Mouse (Mus musculus): Measurements from ENCODE around the gene Gm39653. TPM values are rescaled to one million over a fixed set of nuclear protein-coding genes. Genes with fewer than 3 reads are reported as not detected.
"Not testable (repeated sequence)": the region's sequence is repeated elsewhere in the genome, so short reads cannot be mapped to it uniquely, and the experiment has no call there.

Gene Gm39653
- not detected in 2 replicates for total RNA-seq (2017)

DNA sequence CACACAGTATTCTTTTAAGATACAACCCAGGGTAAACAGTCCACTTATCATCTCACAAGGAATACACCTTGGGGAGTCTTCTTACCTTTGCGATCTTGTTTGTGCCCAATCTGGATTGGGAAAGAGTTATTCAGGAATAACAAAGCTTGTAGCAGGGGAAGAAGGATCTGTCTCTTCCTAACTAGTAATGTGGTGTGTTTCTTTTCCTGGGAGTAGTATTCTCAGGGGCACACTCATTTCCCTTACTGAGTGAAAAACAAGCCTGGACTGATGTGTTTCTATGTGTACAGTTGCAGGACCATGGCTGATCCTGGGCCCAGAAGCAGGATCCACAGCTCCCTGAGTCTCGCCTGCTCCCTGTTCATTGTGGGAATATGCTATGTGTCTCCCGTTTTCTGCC, at the start of gene Gm39653:
Gene Gm39653, plus strand, starts transcription at position 301 of the 400 bp plus-strand sequence.
- ATAC-seq (replicated peaks; ENCODE audit: low read depth, poor library complexity, severe bottlenecking): no peak

DNA sequence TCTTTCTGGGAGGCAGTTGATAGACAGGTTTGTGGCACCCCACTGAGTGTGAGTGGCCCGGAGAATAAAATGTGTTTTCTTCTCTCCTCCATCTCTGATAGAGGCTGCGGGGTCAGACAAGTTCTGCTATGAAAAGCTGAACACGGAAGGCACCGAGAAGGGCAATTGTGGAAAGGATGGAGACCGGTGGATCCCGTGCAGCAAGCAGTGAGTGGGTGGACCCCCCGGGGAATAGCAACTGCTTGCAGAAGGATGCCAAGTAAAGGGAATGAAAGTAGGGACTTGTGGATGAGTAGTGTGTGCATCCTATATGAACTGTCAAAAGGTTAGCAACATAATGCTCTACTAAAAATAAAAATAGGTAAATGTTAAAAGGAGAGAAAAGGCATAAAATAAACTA, 49.3 kb upstream of the Gm39653 start:
- no peak for ATAC-seq (replicated peaks; ENCODE audit: low read depth, poor library complexity, severe bottlenecking)

DNA sequence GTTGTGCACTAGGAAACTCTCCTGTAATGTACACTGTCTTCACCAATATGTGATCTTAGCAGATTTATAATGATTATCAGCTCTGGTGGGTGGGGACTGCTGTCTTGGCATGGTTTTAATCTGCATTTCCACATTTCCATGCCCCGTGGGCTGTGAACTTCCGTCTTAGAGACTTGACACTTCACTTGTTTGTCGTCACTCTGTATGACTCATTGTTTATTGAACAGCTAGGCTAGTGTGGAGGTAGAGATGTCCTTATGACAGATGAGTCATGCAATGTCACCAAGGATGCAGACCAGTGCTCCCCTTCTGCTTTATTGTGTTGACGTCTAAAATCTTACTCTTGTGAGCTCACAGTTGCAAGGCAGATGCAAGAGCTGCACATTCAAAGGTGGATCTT, 48.7 kb upstream of the Gm39653 start:
- ATAC-seq (replicated peaks; ENCODE audit: low read depth, poor library complexity, severe bottlenecking): no peak

GRCm38 (mm10) chr1:63572229-63572628, 43.5 kb upstream of the Gm39653 start:
- no peak for ATAC-seq (replicated peaks; ENCODE audit: low read depth, poor library complexity, severe bottlenecking)

DNA sequence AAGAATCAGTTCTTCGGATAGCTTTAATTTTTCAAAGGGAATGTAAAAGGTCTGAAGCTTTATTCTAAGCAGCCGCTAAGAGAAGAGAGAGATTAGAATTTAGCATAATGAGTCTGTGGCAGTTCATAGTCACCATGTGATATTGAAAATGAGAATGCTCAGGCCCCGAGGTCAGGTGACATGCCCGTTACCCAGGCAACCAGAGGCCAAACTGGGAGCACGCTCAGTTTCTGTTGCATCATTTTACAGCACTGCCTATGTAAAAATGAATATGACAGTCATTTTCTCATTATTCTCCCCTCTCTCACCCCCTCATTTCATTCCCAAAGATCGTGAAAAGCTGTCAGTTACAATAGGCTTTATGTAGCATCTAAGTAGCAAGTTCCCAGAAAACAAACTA, 42.3 kb upstream of the Gm39653 start:
- no peak for ATAC-seq (replicated peaks; ENCODE audit: low read depth, poor library complexity, severe bottlenecking)

GRCm38 (mm10) chr1:63573864-63574611, 41.7 kb upstream of the Gm39653 start:
- ATAC-seq (replicated peaks; ENCODE audit: low read depth, poor library complexity, severe bottlenecking): no peak

GRCm38 (mm10) chr1:63576803-63577202, 39.0 kb upstream of the Gm39653 start:
- no peak for ATAC-seq (replicated peaks; ENCODE audit: low read depth, poor library complexity, severe bottlenecking)

- ATAC-seq (replicated peaks; ENCODE audit: low read depth, poor library complexity, severe bottlenecking): no peak
These were observed 36.6 kb upstream of the Gm39653 start for GRCm38 (mm10) chr1:63579153-63579552.

DNA sequence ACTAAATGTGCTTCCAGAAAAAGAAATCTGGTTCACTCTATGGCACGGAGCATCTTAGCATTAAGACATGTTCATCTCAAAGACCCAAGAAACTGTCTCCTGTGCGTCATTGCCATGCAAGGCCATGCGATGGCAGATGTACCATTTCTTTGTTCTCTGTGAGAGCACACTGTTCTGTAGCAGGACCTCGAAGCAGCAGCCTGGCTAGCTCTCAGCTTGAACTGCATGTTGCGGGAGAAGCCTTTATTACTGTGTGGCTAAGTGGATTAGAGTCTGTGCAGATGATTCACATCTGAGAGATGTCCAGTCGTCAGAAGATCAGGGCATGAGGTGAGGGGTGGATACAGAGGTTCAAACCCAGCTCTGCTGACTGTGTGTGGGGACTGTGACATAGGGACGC, 28.9 kb upstream of the Gm39653 start:
- no peak for ATAC-seq (replicated peaks; ENCODE audit: low read depth, poor library complexity, severe bottlenecking)

DNA sequence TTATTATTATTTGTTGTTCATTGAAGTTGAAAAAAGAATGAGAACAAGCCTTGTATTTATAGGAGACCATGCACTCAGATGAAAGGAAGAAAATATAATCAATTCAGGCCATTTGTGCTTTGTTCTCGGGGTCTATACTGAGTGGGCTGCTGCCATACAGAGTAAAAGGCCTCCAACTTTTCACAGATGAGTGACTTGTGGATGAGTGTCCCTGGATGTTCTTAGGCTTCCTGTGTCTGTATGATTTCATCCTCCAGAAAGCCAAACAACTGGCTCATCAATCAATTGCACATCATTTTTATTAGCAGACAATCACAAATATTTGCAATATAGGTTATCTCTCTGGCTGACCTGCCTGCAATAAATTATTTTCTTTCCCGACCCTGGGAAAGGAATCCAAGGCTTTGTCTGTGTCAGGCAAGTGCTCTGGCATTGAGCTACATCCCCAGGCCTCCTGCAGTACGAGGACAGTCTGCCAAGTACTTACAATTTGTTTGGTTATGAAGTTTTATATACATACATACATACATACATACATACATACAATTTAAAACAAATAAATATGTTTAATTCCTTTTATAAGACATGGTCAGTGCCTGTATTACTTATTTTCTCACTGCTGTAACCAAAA, 11.8 kb upstream of the Gm39653 start:
- no peak for ATAC-seq (replicated peaks; ENCODE audit: low read depth, poor library complexity, severe bottlenecking)

- no peak for ATAC-seq (replicated peaks; ENCODE audit: low read depth, poor library complexity, severe bottlenecking)
These were observed 6.2 kb upstream of the Gm39653 start for GRCm38 (mm10) chr1:63609613-63610012.

- no peak for ATAC-seq (replicated peaks; ENCODE audit: low read depth, poor library complexity, severe bottlenecking)
These were observed 1.2 kb upstream of the Gm39653 start for GRCm38 (mm10) chr1:63614594-63614993.

DNA sequence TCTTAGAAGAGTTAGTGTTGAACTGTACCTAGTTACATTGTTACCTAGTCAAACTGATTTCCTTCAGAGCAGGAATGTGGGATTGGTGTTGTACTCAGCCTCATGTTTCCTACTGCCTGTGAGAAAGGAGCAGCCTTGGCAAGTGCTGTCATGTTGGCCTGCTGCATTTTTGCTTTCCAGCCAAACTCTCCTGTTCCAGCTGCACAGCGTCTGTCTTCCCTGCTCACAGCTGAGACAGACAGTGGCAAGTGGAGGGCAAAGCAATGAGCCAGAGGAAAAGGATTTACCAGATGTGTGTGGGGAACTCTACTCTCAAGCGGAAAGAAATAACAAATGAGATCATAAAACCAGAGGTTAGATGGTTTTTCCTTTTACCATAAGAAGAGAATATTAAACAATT, 12.4 kb downstream of the Gm39653 start:
- ATAC-seq (replicated peaks; ENCODE audit: low read depth, poor library complexity, severe bottlenecking): no peak

DNA sequence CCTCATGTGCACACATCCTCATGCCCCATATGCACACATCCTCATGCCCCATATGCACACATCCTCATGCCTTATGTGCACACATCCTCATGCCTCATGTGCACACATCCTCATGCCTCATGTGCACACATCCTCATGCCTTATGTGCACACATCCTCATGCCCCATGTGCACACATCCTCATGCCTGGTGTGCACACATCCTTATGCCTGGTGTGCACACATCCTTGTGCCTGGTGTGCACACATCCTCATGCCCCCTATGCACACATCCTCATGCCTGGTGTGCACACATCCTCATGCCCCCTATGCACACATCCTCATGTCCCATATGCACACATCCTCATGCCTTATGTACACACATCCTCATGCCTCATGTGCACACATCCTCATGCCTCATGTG, 14.6 kb downstream of the Gm39653 start:
- ATAC-seq (replicated peaks; ENCODE audit: low read depth, poor library complexity, severe bottlenecking): not testable (repeated sequence)

GRCm38 (mm10) chr1:63639921-63640320, 24.2 kb downstream of the Gm39653 start:
- ATAC-seq (replicated peaks; ENCODE audit: low read depth, poor library complexity, severe bottlenecking): no peak

DNA sequence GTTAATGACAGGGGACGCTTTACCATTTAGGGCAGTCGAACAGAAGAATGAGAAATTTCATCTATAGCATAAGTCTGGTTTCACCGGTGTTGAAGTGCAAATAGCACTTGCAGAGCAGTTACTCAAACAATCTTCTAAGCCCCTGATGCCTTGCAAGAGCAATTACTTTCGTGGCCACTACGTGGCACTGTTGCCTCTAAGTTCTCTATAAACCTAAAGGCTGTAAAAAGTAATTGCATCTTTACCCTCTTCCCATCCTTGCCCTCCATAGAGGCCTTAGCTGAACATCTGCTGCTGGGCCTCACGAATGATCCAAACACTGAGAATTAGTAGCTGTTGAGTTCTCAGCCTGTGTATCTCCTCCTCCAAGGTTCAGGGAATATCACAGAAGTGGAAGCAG, 42.2 kb downstream of the Gm39653 start:
- peak; percentile 90 for ATAC-seq (replicated peaks; ENCODE audit: low read depth, poor library complexity, severe bottlenecking)

DNA sequence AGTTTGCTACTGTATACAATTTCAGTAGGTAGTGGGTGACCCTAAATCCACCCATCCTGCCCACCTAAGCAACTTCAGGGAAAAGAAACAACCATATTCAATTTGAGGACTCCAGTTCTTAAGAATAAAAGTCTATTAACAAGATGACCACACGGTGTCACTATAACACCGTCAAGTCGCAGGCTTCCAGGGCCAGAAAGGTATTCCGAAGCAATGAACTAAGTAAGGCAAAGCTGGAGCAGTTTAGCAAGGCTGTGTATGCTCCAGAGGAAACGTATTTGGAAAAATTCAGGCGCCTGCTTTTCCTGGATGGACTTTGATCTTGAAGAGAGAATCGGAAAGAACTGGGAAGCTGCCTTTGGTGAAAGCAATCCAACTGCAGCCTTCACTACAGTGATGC, 43.8 kb downstream of the Gm39653 start:
- ATAC-seq (replicated peaks; ENCODE audit: low read depth, poor library complexity, severe bottlenecking): peak; percentile 80

GRCm38 (mm10) chr1:63666089-63666488, 50.3 kb downstream of the Gm39653 start:
- ATAC-seq (replicated peaks; ENCODE audit: low read depth, poor library complexity, severe bottlenecking): no peak

DNA sequence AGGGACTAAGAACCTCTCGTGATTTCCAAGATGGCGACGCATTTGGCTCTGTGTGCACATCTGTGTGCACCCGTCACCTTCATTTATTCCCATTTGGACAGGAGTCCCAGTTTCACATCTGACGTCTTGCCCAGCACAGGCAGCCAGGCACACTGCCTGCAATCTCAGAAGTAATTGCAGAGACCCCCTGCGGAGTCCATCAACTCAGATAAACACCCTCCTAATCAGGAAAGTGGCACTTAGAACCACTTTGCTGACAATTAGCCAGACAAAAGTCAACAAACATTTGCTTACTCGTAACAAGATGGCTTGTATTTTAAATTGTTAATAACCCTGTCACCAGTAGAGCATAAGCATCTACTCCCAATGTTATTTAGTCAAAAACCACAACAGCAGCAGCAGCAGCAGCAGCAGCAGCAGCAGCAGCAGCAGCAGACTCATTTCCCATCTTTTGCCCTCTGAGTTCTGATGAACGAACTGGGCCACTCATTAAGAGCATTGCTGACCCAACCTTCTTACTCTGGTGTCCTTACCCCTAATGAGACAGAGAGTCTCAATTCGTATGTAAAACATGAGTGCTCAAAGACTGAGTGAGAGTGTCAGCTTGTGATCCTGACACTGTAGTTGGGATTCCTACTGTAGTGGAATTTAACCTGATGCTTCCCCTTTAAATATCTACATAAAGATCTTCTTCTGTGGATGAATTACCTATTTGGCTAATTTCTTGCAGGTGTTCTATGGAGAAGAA, 51.6 kb downstream of the Gm39653 start:
- no peak for ATAC-seq (replicated peaks; ENCODE audit: low read depth, poor library complexity, severe bottlenecking)

- no peak for ATAC-seq (replicated peaks; ENCODE audit: low read depth, poor library complexity, severe bottlenecking)
These were observed 52.4 kb downstream of the Gm39653 start for GRCm38 (mm10) chr1:63667949-63668851.
